ENCODE assay signal across 9 mouse cellular contexts in the genomic region with DNA sequence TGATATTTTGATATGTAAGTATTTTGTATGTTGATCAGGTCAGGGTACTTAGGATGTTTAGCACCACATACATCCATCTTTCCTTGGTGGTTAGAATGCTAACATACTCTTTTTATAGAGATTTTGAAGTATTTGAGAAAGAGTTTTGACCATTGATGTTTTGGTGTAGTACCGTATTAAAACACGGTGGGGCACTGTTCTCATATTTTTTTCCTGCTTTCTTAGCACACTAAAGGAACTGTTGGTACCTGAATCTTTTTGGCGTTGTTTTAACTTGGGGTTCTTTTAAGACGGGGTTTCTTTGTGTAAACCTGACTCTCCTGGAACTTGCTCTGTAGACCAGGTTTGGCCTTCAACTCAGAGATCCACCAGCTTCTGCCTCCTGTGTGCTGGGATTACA.
DNase-seq lines count a peak whose midpoint lies in the region; ATAC-seq and TF ChIP-seq lines count a peak whose summit lies in the region.
"Had no signal": no experiment of that assay in that cellular context is flagged by ENCODE, and none has a peak within 500 bp of the region (broad histone marks: within the 10 kb centered on the region; RNA-seq: fewer than 3 reads in every experiment).

No protein-coding gene starts in this region.

- no peak overlapping the region for H3K4me3 ChIP-seq in forebrain, embryonic 14.5 days (ENCODE audit: low read depth, low read length)
- no peak overlapping the region for H3K4me3 ChIP-seq in forebrain, embryonic 16.5 days (replicated peaks; ENCODE audit: low read length)
- no peak overlapping the region for H3K4me3 ChIP-seq in liver, adult 2 months (ENCODE audit: insufficient read depth, low read depth, low read length)
- H3K4me3 ChIP-seq in liver, embryonic 12.5 days = no peak overlapping the region
- H3K4me3 ChIP-seq: lung, embryonic 15.5 days had no signal

- H3K27me3 ChIP-seq in forebrain, embryonic 14.5 days (replicated peaks; ENCODE audit: control insufficient read depth, insufficient read depth, low read length) = no peaks in the 10 kb centered on the region
- no peaks in the 10 kb centered on the region for H3K27me3 ChIP-seq in forebrain, embryonic 16.5 days (replicated peaks; ENCODE audit: control insufficient read depth, insufficient read depth, low read length)
- H3K27me3 ChIP-seq in liver, adult 2 months (ENCODE audit: control insufficient read depth, insufficient read depth, low read length) = no peaks in the 10 kb centered on the region
- H3K27me3 ChIP-seq in liver, embryonic 12.5 days (replicated peaks) = no peaks in the 10 kb centered on the region
- H3K27me3 ChIP-seq: lung, embryonic 15.5 days had no signal

- 9% methylated on average over 4 of the region's 4 CpGs for WGBS in forebrain, embryonic 14.5 days
- WGBS in forebrain, embryonic 16.5 days = 3% methylated on average over 4 of the region's 4 CpGs
- 27% methylated on average over 4 of the region's 4 CpGs for WGBS in liver, adult 2 months
- 41% methylated on average over 4 of the region's 4 CpGs for WGBS in liver, embryonic 12.5 days (ENCODE audit: insufficient replicate concordance)

- ATAC-seq in forebrain, embryonic 14.5 days = no peak
- no peak for ATAC-seq in forebrain, embryonic 16.5 days
- no peak for ATAC-seq in liver, embryonic 12.5 days

- no peak for TF ChIP-seq POLR2A in liver, adult 2 months (IDR thresholded peaks at IDR 0.05; ENCODE audit: extremely low read depth, insufficient read depth, low read length)

- DNase-seq in forebrain, embryonic 14.5 days (ENCODE audit: low spot score) = peak; percentile 61
- DNase-seq in liver, adult 2 months (ENCODE audit: extremely low read depth, low read depth, low spot score) = no peak
- DNase-seq in brain, adult 2 months (ENCODE audit: low read depth, low spot score) = peak; percentile 40
- peak; percentile 50 for DNase-seq in lung, postnatal 36 days
- DNase-seq in gastrocnemius, postnatal 25 days = no peak
- DNase-seq in gastrocnemius, adult 8-10 months (ENCODE audit: low spot score in 2 of 2) = no peak

- peak; percentile 35; the same call in 1 of the 2 replicates for TF ChIP-seq CTCF in liver, adult 2 months (IDR thresholded peaks at IDR 0.05; ENCODE audit: low read depth, low read length)

- H3K27ac ChIP-seq in forebrain, embryonic 14.5 days (ENCODE audit: low read depth, low read length) = no peak overlapping the region
- no peak overlapping the region for H3K27ac ChIP-seq in forebrain, embryonic 16.5 days (ENCODE audit: low read length)
- H3K27ac ChIP-seq in liver, adult 2 months (replicated peaks; ENCODE audit: insufficient read depth, low read depth, low read length) = no peak overlapping the region
- no peak overlapping the region for H3K27ac ChIP-seq in liver, embryonic 12.5 days
- H3K27ac ChIP-seq: lung, embryonic 15.5 days had no signal

- H3K9me3 ChIP-seq in forebrain, embryonic 14.5 days (replicated peaks; ENCODE audit: control insufficient read depth, low read length) = no peaks in the 10 kb centered on the region
- no peaks in the 10 kb centered on the region for H3K9me3 ChIP-seq in forebrain, embryonic 16.5 days (ENCODE audit: control insufficient read depth, low read length)
- H3K9me3 ChIP-seq in liver, embryonic 12.5 days (replicated peaks) = no peaks in the 10 kb centered on the region
- H3K9me3 ChIP-seq: lung, embryonic 15.5 days had no signal

- no peak overlapping the region for H3K4me2 ChIP-seq in forebrain, embryonic 14.5 days (ENCODE audit: low read length)
- H3K4me2 ChIP-seq in forebrain, embryonic 16.5 days (ENCODE audit: low read length) = no peak overlapping the region
- no peak overlapping the region for H3K4me2 ChIP-seq in liver, embryonic 12.5 days
- H3K4me2 ChIP-seq: lung, embryonic 15.5 days had no signal

- H3K4me1 ChIP-seq in forebrain, embryonic 14.5 days (ENCODE audit: control insufficient read depth, insufficient read depth, low read length) = no peaks in the 10 kb centered on the region
- no peaks in the 10 kb centered on the region for H3K4me1 ChIP-seq in forebrain, embryonic 16.5 days (replicated peaks; ENCODE audit: control insufficient read depth, insufficient read depth, low read length)
- H3K4me1 ChIP-seq in liver, adult 2 months (ENCODE audit: control insufficient read depth, insufficient read depth, low read length) = no peaks in the 10 kb centered on the region
- peaks cover 11% of the 10 kb centered on the region for H3K4me1 ChIP-seq in liver, embryonic 12.5 days
- H3K4me1 ChIP-seq: lung, embryonic 15.5 days had no signal

- H3K9ac ChIP-seq in forebrain, embryonic 14.5 days (ENCODE audit: low read length) = no peak overlapping the region
- H3K9ac ChIP-seq in forebrain, embryonic 16.5 days (replicated peaks; ENCODE audit: low read depth, low read length) = no peak overlapping the region
- no peak overlapping the region for H3K9ac ChIP-seq in liver, adult 2 months (ENCODE audit: low read depth, low read length)
- H3K9ac ChIP-seq in liver, embryonic 12.5 days = no peak overlapping the region
- H3K9ac ChIP-seq: lung, embryonic 15.5 days had no signal

- H3K36me3 ChIP-seq in forebrain, embryonic 14.5 days (ENCODE audit: control insufficient read depth, insufficient read depth, low read length) = no peaks in the 10 kb centered on the region
- H3K36me3 ChIP-seq in forebrain, embryonic 16.5 days (ENCODE audit: control insufficient read depth, insufficient read depth) = no peaks in the 10 kb centered on the region
- peaks cover 30% of the 10 kb centered on the region for H3K36me3 ChIP-seq in liver, adult 2 months (ENCODE audit: control insufficient read depth, insufficient read depth, low read length)
- H3K36me3 ChIP-seq in liver, embryonic 12.5 days = peaks cover 41% of the 10 kb centered on the region
- H3K36me3 ChIP-seq: lung, embryonic 15.5 days had no signal

- no peaks in the 10 kb centered on the region for H3K79me2 ChIP-seq in liver, adult 2 months (ENCODE audit: control insufficient read depth, insufficient read depth, low read length)

Comparison
In these comparisons a context has a peak if more than half of its experiments do, and no peak if none do; other contexts are left out.
1. DNase-seq: peak in forebrain, embryonic 14.5 days (single experiment), brain, adult 2 months (single experiment) and lung, postnatal 36 days (single experiment); none in liver, adult 2 months (single experiment), gastrocnemius, postnatal 25 days (single experiment) and gastrocnemius, adult 8-10 months (0 of 2).